Mouse (Mus musculus) cerebellum, postnatal 10 days (tissue): ENCODE data around the gene Myl3.

Experiments used
- DNase-seq, 2 experiments: peaks; one replicate each; pipeline ENCODE4 v3.0.0; 2021; ENCODE audit warnings: mixed read lengths in 2 of 2

Myl3 gene

GRCm38 (mm10) chr9:110741711-110742294, at the start of gene Myl3:
Gene Myl3, plus strand, starts transcription at chr9:110741861.
- DNase-seq: no peak

GRCm38 (mm10) chr9:110695165-110695755, 46.4 kb upstream of the Myl3 start:
- no peak for DNase-seq

GRCm38 (mm10) chr9:110696427-110696826, 45.2 kb upstream of the Myl3 start:
- DNase-seq: no peak

- DNase-seq: peak; percentile 64 to 73
These were observed 44.2 kb upstream of the Myl3 start for GRCm38 (mm10) chr9:110697465-110697864.

- DNase-seq: no peak
These were observed 42.1 kb upstream of the Myl3 start for GRCm38 (mm10) chr9:110699574-110699973.

- DNase-seq: no peak
These were observed 40.3 kb upstream of the Myl3 start for GRCm38 (mm10) chr9:110701114-110702032.

- DNase-seq: peak in 1 of 2 experiments; percentile 40
These were observed 38.8 kb upstream of the Myl3 start for GRCm38 (mm10) chr9:110702848-110703247.

GRCm38 (mm10) chr9:110703951-110704350, 37.7 kb upstream of the Myl3 start:
- no peak for DNase-seq

GRCm38 (mm10) chr9:110706784-110707183, 34.9 kb upstream of the Myl3 start:
- DNase-seq: no peak

- DNase-seq: peak; percentile 83 to 85
These were observed 31.9 kb upstream of the Myl3 start for GRCm38 (mm10) chr9:110709640-110710258.

GRCm38 (mm10) chr9:110711532-110711931, 30.1 kb upstream of the Myl3 start:
- no peak for DNase-seq

- DNase-seq: no peak
These were observed 29.7 kb upstream of the Myl3 start for GRCm38 (mm10) chr9:110711996-110712395.

- no peak for DNase-seq
These were observed 29.1 kb upstream of the Myl3 start for GRCm38 (mm10) chr9:110712545-110712944.

GRCm38 (mm10) chr9:110713389-110713788, 28.3 kb upstream of the Myl3 start:
- no peak for DNase-seq

- peak; percentile 48 to 55 for DNase-seq
These were observed 26.2 kb upstream of the Myl3 start for GRCm38 (mm10) chr9:110715426-110715825.

- DNase-seq: peak; percentile 82 to 84
These were observed 24.9 kb upstream of the Myl3 start for GRCm38 (mm10) chr9:110716775-110717174.

GRCm38 (mm10) chr9:110718071-110718470, 23.6 kb upstream of the Myl3 start:
- DNase-seq: no peak

- no peak for DNase-seq
These were observed 22.9 kb upstream of the Myl3 start for GRCm38 (mm10) chr9:110718810-110719209.

- peak; percentile 54 to 67 for DNase-seq
These were observed 21.7 kb upstream of the Myl3 start for GRCm38 (mm10) chr9:110719977-110720376.

GRCm38 (mm10) chr9:110722060-110722459, 19.6 kb upstream of the Myl3 start:
- DNase-seq: peak; percentile 52 to 65

- peak; percentile 80 to 81 for DNase-seq
These were observed 15.9 kb upstream of the Myl3 start for GRCm38 (mm10) chr9:110725721-110726135.

- no peak for DNase-seq
These were observed 14.8 kb upstream of the Myl3 start for GRCm38 (mm10) chr9:110726867-110727266.

- peak; percentile 82 to 87 for DNase-seq
These were observed 11.8 kb upstream of the Myl3 start for GRCm38 (mm10) chr9:110729841-110730240.
